Mouse (Mus musculus) cortical plate, adult 2 months (tissue): ENCODE data around the gene Lct.

Experiments used
- CTCF ChIP-seq: fragments of 200-500 bp; IDR thresholded peaks from 2 replicates; pipeline ENCODE4 v1.5.1; 2011; ENCODE audit warnings: mild to moderate bottlenecking, control low read depth, low read length; ENCODE audit not compliant: insufficient read depth; ENCODE audit errors: extremely low read depth
- POLR2A ChIP-seq: fragments of 200-500 bp; IDR thresholded peaks from 2 replicates; pipeline ENCODE4 v1.6.1; 2011; ENCODE audit warnings: mild to moderate bottlenecking, low read length, control low read depth; ENCODE audit not compliant: insufficient read depth; ENCODE audit errors: extremely low read depth

DNA sequence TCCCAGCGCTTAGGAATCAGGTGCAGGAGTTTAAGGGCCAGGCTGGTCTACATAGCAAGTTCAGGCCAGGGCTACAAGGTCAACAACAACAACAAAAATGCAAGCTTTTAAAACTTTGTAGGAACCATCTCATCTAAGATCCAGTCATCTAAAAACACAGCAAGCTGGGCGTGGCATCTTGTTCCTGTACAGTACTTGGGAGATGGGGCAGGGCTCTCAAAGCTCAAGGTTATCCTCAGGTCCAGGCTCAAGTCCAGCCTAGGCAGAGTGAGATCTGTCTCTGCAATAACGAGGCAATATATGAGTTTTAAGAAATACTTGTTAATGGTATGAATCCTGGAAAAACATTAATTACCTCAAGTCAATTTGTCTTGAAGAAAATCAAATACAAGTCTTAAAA, 49.6 kb downstream of the Lct start:
- TF ChIP-seq POLR2A (no peak), CTCF (no peak)
